Mouse (Mus musculus): ENCODE results near the gene Tdrkh. TPM values are rescaled to one million over a fixed set of nuclear protein-coding genes. Genes with fewer than 3 reads are reported as not detected.
A peak's percentile ranks its signal among the peaks of the same experiment; 100 is the strongest.

The Tdrkh gene
- polyA plus RNA-seq, 1 experiment = 0.07 TPM

DNA sequence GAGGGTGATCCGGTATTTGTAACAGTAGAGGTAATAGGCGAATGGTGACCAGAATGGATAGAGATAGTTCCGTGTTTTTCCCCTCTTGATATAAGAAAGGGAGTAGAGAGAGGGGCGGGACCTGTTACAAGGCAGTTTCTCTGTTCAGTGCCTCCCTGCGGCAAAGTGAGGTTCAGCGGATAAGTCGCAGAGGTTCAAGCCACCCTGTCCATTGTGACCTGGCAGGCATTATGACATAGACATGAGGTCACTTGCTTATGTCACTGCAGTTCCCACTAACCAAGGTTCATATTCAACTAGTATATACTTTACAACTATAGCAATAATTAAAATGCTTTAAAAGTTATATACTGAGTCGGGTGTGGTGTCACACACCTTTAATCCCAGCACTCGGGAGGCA, 23.3 kb downstream of the Tdrkh start:
- Histone ChIP-seq H3K4me3 (replicated peaks) (no peak overlapping the region), H3K9me3 (ENCODE audit: control insufficient read depth, low read length) (no peaks in the 10 kb centered on the region), H3K36me3 (ENCODE audit: control insufficient read depth) (no peaks in the 10 kb centered on the region), H3K27me3 (ENCODE audit: control insufficient read depth) (peaks cover 16% of the 10 kb centered on the region), H3K4me1 (ENCODE audit: control insufficient read depth) (no peaks in the 10 kb centered on the region)
- no peak for TF ChIP-seq GATA1 (IDR thresholded peaks at IDR 0.05; ENCODE audit: low read length)
- TF ChIP-seq TAL1 (IDR thresholded peaks at IDR 0.05; ENCODE audit: low read length) = no peak

DNA sequence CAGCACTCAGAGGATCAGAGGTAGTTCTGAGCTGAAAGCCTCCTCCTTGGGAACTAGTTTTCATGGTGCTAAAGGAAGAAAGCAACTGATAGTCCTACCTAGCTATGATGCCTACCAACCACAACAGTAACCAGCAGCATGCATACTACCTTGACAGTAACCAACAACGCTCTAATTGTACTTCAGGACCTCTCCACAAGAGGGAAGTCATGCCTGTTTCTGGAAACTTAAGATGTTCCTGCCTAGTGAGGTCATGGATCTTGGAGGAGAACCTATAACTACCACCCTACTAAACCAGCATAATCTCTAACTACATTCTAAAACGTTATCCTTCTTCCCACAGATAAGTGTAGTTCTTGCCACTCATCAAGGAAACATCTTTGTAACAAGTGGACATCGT, 28.1 kb downstream of the Tdrkh start:
- Histone ChIP-seq H3K9me3 (ENCODE audit: control insufficient read depth, low read length) (no peaks in the 10 kb centered on the region), H3K4me1 (ENCODE audit: control insufficient read depth) (peaks cover 18% of the 10 kb centered on the region), H3K36me3 (ENCODE audit: control insufficient read depth) (peaks cover 19% of the 10 kb centered on the region), H3K4me3 (replicated peaks) (no peak overlapping the region), H3K27me3 (ENCODE audit: control insufficient read depth) (peaks cover 19% of the 10 kb centered on the region)
- no peak for TF ChIP-seq TAL1 (IDR thresholded peaks at IDR 0.05; ENCODE audit: low read length)
- TF ChIP-seq GATA1 (IDR thresholded peaks at IDR 0.05; ENCODE audit: low read length) = no peak

GRCm38 (mm10) chr3:94442951-94443596, 30.0 kb downstream of the Tdrkh start, which contains the start of gene Mrpl9:
Gene Mrpl9, plus strand, starts transcription at chr3:94443318.
- peaks cover 18% of the 10 kb centered on the region for H3K4me1 ChIP-seq (ENCODE audit: control insufficient read depth)
- TF ChIP-seq GATA1 (IDR thresholded peaks at IDR 0.05; ENCODE audit: low read length) (no peak), TAL1 (IDR thresholded peaks at IDR 0.05; ENCODE audit: low read length) (no peak)

GRCm38 (mm10) chr3:94443597-94443964, 30.5 kb downstream of the Tdrkh start, which contains the start of gene Oaz3:
Gene Oaz3, minus strand, starts transcription at chr3:94443915.
- H3K36me3 ChIP-seq (ENCODE audit: control insufficient read depth) = peaks cover 42% of the 10 kb centered on the region
- TF ChIP-seq GATA1 (IDR thresholded peaks at IDR 0.05; ENCODE audit: low read length) (no peak), TAL1 (IDR thresholded peaks at IDR 0.05; ENCODE audit: low read length) (no peak)
- no peaks in the 10 kb centered on the region for H3K9me3 ChIP-seq (ENCODE audit: control insufficient read depth, low read length)
- H3K4me1 ChIP-seq (ENCODE audit: control insufficient read depth) = peaks cover 18% of the 10 kb centered on the region
- peak within 1 kb of the TSS; percentile 100 for H3K4me3 ChIP-seq (replicated peaks)
- peaks cover 19% of the 10 kb centered on the region for H3K27me3 ChIP-seq (ENCODE audit: control insufficient read depth)

More at GRCm38 (mm10) chr3:94442951-94443596, 30.0 kb downstream of the Tdrkh start, which contains the start of gene Mrpl9:
- peak within 1 kb of the TSS; percentile 100 for H3K4me3 ChIP-seq (replicated peaks)
- peaks cover 19% of the 10 kb centered on the region for H3K27me3 ChIP-seq (ENCODE audit: control insufficient read depth)
- H3K9me3 ChIP-seq (ENCODE audit: control insufficient read depth, low read length) = no peaks in the 10 kb centered on the region
- peaks cover 38% of the 10 kb centered on the region for H3K36me3 ChIP-seq (ENCODE audit: control insufficient read depth)

- H3K36me3 ChIP-seq (ENCODE audit: control insufficient read depth) = peaks cover 65% of the 10 kb centered on the region
Observed at GRCm38 (mm10) chr3:94449377-94449776, 36.3 kb downstream of the Tdrkh start.

DNA sequence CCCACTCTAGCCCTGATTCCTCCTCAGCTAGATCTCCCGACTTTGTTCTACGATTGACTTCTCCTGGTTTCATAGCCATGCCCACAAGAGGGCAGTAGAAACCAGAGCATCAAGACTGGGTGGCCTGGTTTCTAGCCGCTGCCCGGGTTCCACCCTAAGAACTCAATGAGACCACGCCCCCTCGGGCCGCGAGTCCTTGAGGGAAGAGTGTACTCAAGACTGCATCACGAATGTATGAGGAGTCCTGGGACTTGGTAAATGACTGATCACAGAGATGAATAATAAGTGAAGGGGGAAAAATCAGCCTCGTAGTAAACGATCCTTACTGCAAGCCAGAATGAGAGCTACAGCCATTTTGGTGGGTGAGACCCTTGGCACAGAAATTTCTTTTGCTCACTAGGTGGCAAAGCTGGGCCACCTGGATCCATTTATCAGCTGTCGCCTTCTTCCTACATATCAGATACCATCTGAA, 43.5 kb downstream of the Tdrkh start:
- Histone ChIP-seq H3K4me3 (replicated peaks) (peak overlapping the region; percentile 17), H3K27me3 (ENCODE audit: control insufficient read depth) (no peaks in the 10 kb centered on the region), H3K4me1 (ENCODE audit: control insufficient read depth) (peaks cover 4% of the 10 kb centered on the region), H3K9me3 (ENCODE audit: control insufficient read depth, low read length) (peaks cover 3% of the 10 kb centered on the region; the same call in 1 of the 2 replicates), H3K36me3 (ENCODE audit: control insufficient read depth) (peaks cover 2% of the 10 kb centered on the region; the same call in 1 of the 2 replicates)
- TF ChIP-seq GATA1 (IDR thresholded peaks at IDR 0.05; ENCODE audit: low read length) (no peak), TAL1 (IDR thresholded peaks at IDR 0.05; ENCODE audit: low read length) (no peak)

More at GRCm38 (mm10) chr3:94449377-94449776, 36.3 kb downstream of the Tdrkh start:
- no peak for TF ChIP-seq TAL1 (IDR thresholded peaks at IDR 0.05; ENCODE audit: low read length)
- TF ChIP-seq GATA1 (IDR thresholded peaks at IDR 0.05; ENCODE audit: low read length) = no peak
- Histone ChIP-seq H3K4me1 (ENCODE audit: control insufficient read depth) (peaks cover 8% of the 10 kb centered on the region), H3K4me3 (replicated peaks) (no peak overlapping the region), H3K27me3 (ENCODE audit: control insufficient read depth) (no peaks in the 10 kb centered on the region), H3K9me3 (ENCODE audit: control insufficient read depth, low read length) (no peaks in the 10 kb centered on the region)

DNA sequence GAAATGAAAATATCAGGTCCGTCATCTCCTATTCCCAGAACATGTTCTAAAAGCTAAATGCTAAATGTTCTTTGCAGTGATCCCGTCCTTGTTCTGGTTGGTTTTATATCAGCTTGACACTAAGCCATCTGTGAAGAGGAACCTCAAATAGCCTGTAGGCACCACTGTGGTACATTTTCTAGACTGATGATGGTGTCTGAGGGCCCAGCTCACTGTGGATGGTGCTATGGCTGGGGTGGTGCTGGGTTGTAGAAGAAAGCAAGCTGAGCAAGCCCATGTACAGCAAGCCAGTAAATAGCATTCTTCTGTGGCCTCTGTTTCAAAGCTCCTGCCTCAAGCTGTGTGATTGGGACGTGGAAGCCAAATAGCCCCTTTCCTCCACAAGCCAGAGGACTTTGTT, 44.0 kb downstream of the Tdrkh start:
- H3K9me3 ChIP-seq (ENCODE audit: control insufficient read depth, low read length) = peaks cover 3% of the 10 kb centered on the region; the same call in 1 of the 2 replicates
- H3K27me3 ChIP-seq (ENCODE audit: control insufficient read depth) = no peaks in the 10 kb centered on the region
- H3K4me1 ChIP-seq (ENCODE audit: control insufficient read depth) = peaks cover 4% of the 10 kb centered on the region
- TF ChIP-seq TAL1 (IDR thresholded peaks at IDR 0.05; ENCODE audit: low read length) (no peak), GATA1 (IDR thresholded peaks at IDR 0.05; ENCODE audit: low read length) (no peak)
- peaks cover 2% of the 10 kb centered on the region; the same call in 1 of the 2 replicates for H3K36me3 ChIP-seq (ENCODE audit: control insufficient read depth)
- no peak overlapping the region for H3K4me3 ChIP-seq (replicated peaks)

- Histone ChIP-seq H3K4me1 (ENCODE audit: control insufficient read depth) (peaks cover 4% of the 10 kb centered on the region), H3K36me3 (ENCODE audit: control insufficient read depth) (no peaks in the 10 kb centered on the region), H3K27me3 (ENCODE audit: control insufficient read depth) (no peaks in the 10 kb centered on the region), H3K9me3 (ENCODE audit: control insufficient read depth, low read length) (peaks cover 3% of the 10 kb centered on the region; the same call in 1 of the 2 replicates), H3K4me3 (replicated peaks) (no peak overlapping the region)
- TF ChIP-seq TAL1 (IDR thresholded peaks at IDR 0.05; ENCODE audit: low read length) (no peak), GATA1 (IDR thresholded peaks at IDR 0.05; ENCODE audit: low read length) (no peak)
Observed at GRCm38 (mm10) chr3:94459834-94460233, 46.8 kb downstream of the Tdrkh start.

- no peaks in the 10 kb centered on the region for H3K9me3 ChIP-seq (ENCODE audit: control insufficient read depth, low read length)
- H3K27me3 ChIP-seq (ENCODE audit: control insufficient read depth) = peaks cover 2% of the 10 kb centered on the region; the same call in 1 of the 2 replicates
- H3K36me3 ChIP-seq (ENCODE audit: control insufficient read depth) = no peaks in the 10 kb centered on the region
- H3K4me3 ChIP-seq (replicated peaks) = no peak overlapping the region
- H3K4me1 ChIP-seq (ENCODE audit: control insufficient read depth) = no peaks in the 10 kb centered on the region
- no peak for TF ChIP-seq TAL1 (IDR thresholded peaks at IDR 0.05; ENCODE audit: low read length)
- TF ChIP-seq GATA1 (IDR thresholded peaks at IDR 0.05; ENCODE audit: low read length) = no peak
Observed at GRCm38 (mm10) chr3:94463926-94464578, 51.0 kb downstream of the Tdrkh start.

Measured in erythroblast, embryonic 14.5 days (primary cell).